Mouse (Mus musculus): ENCODE data around the gene Fgfr2. TPM values are rescaled to one million over a fixed set of nuclear protein-coding genes. Genes with fewer than 3 reads are reported as not detected.
"Not testable (repeated sequence)": the region's sequence is repeated elsewhere in the genome, so short reads cannot be mapped to it uniquely, and the experiment has no call there.

Fgfr2 gene
- total RNA-seq, 2 experiments from 2014 or later, result 28.8 to 29.4 TPM

DNA sequence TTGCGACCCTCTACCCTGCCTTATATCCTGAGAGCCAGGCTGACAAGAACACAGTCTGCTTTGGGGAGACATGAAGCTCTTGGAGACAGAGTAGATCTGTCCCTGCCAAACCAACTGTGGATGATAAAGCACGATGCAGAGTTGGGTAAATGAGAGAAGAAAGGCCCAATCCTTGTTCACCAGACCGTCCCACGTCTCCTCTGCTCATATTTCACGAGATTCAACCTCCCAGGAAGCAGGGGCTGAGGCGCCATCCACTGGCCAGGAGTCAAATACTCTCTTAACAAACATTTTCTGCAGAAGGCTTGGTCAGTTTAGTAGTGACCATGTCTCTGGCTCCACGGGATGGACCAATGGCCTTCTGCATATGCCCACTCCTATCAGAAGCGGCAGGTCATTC lies 1938.8 kb downstream of the Fgfr2 start:
- intact Hi-C loops (cut with DNase I), result no loop called here
- DNase-seq (ENCODE audit: extremely low spot score in 1 of 2, low spot score in 2 of 2), result no peak

DNA sequence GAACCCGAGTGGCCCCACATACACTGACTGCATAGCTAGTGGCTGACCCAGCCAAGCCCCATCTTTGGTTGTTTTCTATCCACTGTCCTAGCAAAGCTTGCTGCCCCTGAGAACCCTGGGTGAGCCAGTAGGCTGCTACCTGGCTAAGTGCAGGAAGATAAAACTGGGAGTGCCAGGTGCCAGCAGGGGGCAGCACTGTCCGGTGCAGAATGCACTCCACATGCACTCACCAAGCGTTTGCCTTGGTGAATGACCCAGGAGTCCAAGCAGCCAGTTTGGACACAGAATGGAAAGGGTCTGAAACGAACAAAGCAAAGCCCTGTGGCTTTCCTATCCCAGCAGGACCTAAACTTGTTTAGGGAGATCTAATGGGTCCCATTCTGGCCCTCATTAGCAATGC lies 1940.5 kb downstream of the Fgfr2 start:
- DNase-seq (ENCODE audit: extremely low spot score in 1 of 2, low spot score in 2 of 2), result peak in 1 of 2 experiments; percentile 30
- intact Hi-C loops (cut with DNase I), result no loop called here

DNA sequence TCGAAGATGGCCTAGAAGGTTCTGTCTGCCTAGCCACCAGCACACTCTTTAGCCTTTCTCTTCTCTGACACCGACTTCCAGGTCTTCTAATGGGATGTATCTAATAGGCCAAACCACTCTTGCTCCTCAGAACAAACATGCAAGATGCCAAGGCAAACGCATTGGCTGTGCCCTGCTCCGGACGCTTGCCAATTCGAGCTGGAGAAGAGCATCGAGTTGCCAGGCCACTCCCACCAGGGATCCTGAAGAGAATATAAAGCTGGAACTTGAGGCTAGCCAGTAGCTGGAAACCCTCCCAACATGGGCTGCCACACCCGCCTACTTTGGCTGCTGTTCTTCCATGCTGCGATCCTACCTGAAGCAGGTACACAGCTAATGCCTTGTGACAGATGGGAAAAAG lies 1949.0 kb downstream of the Fgfr2 start, which contains the start of gene 5430419D17Rik:
Gene 5430419D17Rik (plus strand): TSS at position 282 of the 400 bp plus-strand sequence.
- intact Hi-C loops (cut with DNase I), result no loop called here
- peak in 1 of 2 experiments; percentile 3 for DNase-seq (ENCODE audit: extremely low spot score in 1 of 2, low spot score in 2 of 2)

DNA sequence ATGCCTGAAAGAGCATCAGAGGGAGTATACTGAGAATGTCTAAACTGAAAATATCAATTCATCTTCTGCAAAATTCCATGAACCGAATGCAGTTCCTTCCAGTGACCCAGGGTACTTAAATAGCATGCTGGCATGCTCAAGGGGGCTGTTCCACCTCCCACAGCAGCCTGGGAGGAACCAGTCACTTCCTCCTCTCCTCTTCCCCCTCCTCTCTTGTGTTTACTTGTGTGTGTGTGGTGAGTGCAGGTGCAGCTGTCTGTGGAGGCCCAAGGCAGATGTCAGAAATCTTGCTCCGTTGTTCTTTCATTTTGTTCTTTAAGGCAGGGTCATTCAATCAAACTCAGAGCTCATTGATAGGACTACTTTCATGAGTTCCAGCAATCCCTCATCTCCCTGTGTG lies 1954.1 kb downstream of the Fgfr2 start:
- intact Hi-C loops (cut with DNase I), result no loop called here
- DNase-seq (ENCODE audit: extremely low spot score in 1 of 2, low spot score in 2 of 2), result no peak

DNA sequence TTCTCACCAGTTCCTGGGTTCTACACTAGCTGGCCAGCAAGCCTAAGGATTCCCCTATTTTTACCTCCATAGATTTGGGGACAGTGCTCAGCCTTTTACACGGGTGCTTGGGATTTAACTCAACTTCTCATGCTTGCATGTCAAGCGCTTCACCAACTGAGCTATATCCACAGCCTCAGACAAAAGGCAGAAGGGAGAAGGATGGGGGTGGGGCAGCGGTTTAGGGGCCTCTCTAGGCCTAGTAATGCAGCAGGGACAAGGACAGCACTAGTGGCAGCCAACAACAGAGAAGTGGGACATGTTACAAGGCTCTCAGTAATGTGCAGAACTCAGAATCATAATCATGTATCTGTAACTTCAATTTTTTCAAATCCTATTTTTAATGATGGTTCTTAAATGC lies 1955.4 kb downstream of the Fgfr2 start:
- intact Hi-C loops (cut with DNase I), result no loop called here
- DNase-seq (ENCODE audit: extremely low spot score in 1 of 2, low spot score in 2 of 2), result no peak

DNA sequence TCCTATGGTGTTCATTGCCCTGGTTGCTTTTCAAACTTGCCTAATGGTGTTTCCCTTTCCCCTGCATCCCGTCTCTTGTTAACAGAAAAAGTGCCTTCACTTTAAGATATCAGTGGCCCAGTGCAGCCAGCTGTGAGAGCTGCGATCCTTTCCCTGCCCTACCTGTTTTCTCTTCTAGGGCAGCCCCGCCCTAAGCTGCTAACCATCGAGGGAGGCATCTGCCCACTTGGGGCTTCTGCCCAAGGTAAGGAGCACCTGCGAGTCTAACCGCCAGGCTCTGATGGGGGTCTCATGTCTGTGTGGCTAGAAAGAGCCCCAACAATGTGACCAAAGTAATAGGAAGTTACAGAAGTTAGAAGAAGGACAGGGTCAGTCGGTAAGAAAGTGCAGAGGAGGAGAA lies 1960.9 kb downstream of the Fgfr2 start:
- intact Hi-C loops (cut with DNase I), result no loop called here

DNA sequence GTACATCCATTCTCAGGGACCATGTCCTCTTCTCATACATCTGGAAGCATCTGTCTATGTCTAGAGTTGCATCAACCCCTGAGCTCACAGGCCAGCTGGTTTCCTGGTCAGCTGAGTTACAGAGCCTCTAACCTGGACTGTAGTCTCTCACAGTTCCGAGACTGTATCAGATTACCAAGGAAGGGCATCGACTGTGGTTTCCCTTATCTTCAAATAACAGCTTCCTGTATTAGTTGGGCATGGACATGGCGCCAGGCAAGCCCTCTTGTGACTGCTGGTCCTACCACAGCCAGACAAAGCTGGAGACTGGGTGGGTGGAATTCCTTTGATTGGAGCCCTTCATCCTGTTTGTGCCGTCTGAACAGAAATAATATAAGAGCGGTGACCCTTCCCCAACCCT lies 1970.1 kb downstream of the Fgfr2 start:
- no peak for DNase-seq (ENCODE audit: extremely low spot score in 1 of 2, low spot score in 2 of 2)
- intact Hi-C loops (cut with DNase I), result no loop called here

More for the DNA sequence above, 1960.9 kb downstream of the Fgfr2 start:
- no peak for DNase-seq (ENCODE audit: extremely low spot score in 1 of 2, low spot score in 2 of 2)

DNA sequence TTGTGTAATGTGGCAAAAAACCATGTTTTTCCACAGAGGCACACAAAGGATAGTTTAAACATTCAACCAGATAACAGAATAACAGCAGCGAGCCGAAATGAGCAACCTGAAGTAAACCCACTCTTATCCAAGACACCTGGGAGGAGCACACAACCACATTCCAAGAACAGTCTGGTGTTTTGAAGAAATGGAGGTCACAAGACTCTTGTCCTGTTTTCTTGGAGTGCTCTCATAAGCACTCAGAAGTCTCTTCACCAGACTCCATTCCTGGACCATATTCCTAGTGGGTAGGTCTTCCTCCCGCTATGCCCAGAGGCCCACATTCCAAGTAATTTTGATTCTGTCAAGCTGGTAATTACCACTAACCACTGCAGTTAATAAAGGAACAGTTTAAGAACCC lies 1973.0 kb downstream of the Fgfr2 start:
- DNase-seq (ENCODE audit: extremely low spot score in 1 of 2, low spot score in 2 of 2), result no peak
- intact Hi-C loops (cut with DNase I), result no loop called here

DNA sequence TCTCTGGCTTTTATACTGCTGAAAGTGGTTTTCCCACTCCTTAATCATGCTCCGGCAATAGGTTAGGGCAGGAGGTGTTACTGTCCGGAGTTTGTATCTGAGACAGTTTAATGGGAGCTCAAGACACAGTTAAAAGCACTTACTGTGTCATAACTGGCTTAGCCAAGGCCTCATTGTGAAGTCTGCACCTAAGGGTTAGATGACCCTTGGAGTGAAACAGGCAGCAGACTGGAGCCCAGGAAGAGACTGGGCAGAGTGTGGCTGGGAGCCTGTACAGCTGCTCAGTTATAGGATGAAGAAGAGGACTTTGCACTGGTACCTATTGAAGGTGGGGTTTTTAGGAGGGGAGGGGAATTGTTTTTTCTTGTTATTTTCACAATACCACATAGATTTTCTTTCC lies 1976.9 kb downstream of the Fgfr2 start, which contains the start of gene 4933402N03Rik:
Gene 4933402N03Rik (minus strand): TSS at position 101 of the 400 bp plus-strand sequence.
- no peak for DNase-seq (ENCODE audit: extremely low spot score in 1 of 2, low spot score in 2 of 2)
- intact Hi-C loops (cut with DNase I), result no loop called here

DNA sequence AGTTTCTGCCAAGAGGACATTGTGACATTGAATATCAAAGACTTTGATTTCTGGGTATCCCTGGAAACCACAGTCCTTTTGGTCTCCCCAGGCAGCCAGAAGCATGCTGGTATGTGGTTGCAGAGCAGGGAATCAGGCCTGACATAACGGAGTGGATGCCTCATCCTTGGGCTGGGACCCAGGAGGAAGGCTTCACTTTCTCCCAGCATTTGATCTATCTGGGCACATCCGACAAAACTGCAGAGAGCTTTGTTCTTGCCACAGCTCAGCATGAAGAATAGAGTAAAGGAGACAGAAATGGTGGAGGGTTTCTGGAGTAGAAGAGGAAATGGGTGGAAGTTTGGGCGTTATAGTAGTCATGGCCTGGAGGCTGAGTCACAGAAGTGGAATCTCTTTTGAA lies 1990.0 kb downstream of the Fgfr2 start:
- intact Hi-C loops (cut with DNase I), result no loop called here
- no peak for DNase-seq (ENCODE audit: extremely low spot score in 1 of 2, low spot score in 2 of 2)

DNA sequence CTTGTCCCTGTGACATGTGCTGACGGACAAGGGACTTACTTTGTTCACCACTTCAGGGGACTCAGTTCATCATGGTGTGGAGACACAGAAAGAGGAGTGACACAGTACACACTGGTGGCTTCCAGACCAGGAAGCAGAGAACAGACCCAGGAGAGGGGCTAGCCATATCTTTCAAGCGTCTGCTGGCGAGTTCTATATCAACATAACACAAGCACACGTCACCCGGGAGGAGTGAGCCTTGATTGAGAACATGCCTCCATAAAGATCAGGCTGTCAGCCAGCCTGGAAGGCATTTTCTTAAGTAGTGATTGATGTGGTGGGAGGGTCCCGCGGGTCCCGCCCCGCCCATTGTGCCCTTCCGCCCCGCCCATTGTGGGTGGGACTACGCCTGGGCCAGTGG lies 1993.1 kb downstream of the Fgfr2 start:
- DNase-seq (ENCODE audit: extremely low spot score in 1 of 2, low spot score in 2 of 2), result no peak
- intact Hi-C loops (cut with DNase I), result no loop called here

DNA sequence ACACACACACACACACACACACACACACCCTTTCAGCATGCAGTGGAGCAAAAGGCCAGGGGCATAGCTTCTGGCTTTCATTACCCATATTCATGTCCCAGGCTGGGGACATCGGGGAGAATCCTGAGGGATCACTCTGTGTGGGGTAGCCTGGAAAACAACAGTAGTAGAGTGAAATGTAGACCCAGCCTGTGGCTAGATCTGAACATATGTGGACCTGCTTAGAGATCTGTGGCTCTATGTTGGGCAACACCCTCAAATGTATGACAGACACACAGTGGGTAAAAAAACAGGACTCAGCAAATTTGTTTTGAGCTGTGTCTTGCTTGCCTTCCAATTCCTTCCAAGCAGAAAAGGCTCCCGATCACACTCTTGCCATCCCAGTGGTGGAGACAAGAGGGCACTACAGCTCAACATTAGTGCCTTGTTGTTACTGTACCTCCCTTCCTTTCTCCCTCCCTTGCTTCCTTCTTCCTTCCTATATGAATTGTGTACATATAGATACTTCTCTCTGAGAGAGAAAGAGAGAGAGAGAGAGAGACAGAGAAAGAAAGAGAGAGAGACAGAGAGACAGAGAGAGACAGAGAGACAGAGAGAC lies 2000.8 kb downstream of the Fgfr2 start:
- intact Hi-C loops (cut with DNase I), result no loop called here
- DNase-seq (ENCODE audit: extremely low spot score in 1 of 2, low spot score in 2 of 2), result no peak

DNA sequence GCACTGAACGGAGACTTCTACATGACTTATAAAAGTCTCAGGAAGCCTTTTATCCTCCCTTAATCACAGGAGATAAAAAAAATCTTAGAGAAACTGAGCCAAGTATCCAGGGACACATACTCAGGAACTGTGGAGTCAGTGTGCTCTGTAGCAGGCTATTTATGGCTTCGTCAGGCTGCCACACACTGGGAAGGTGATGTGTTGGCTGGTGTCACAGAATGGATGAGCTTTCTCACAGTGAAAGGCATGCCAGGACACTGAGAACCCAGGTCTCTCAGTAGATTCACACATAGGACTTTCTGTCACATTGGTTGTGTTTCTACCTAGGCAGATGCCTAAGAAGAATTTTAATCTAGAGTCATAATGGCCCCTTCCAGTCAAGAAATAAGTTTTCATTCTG lies 2008.7 kb downstream of the Fgfr2 start:
- intact Hi-C loops (cut with DNase I), result loop anchor here (10.0 kb wide), 1 partner anchor 210 kb away; the partner anchor contains the start of genes Cuzd1 and Fam24b
- peak in 1 of 2 experiments; percentile 5 for DNase-seq (ENCODE audit: extremely low spot score in 1 of 2, low spot score in 2 of 2)

DNA sequence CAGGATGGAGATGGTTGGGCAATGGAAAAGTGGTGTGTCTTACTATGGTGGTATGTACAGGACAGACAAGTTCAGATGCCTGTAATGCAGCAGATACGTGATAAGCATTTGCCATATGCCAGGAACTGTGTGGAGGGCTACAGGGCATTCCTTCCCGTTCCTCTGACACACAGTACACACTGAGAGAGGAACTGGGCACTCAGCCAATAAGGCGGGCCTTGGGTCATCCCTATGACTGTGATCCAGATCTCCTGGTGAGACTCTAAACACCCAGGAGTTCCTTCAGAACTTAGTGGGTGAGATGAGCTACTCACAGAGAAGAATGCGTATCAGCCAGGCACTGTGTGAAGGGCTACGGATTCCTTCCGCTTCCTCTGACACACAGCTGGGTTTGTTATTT lies 2009.5 kb downstream of the Fgfr2 start:
- DNase-seq (ENCODE audit: extremely low spot score in 1 of 2, low spot score in 2 of 2), result peak in 1 of 2 experiments; percentile 65
- intact Hi-C loops (cut with DNase I), result loop anchor here (10.0 kb wide), 1 partner anchor 211 kb away; the partner anchor contains the start of genes Cuzd1 and Fam24b

DNA sequence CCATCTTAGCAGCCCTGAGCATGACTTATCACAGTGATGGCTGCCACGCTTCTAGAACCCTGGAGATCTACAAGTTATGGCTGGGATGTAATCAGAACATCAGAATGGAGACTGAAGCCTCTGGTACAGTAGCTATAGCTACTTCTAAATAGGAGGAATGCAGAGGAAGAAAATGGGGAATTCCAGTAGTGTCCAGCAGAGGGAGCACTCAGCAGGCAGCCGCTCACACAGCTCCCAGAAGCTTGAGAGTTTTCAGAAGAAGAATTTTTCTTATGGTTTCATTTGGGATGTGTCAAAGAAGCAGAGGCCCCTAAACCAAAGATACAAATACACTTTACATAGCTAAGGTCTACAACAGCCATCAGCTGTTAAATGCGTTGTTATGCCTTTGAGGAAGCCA lies 2010.7 kb downstream of the Fgfr2 start:
- DNase-seq (ENCODE audit: extremely low spot score in 1 of 2, low spot score in 2 of 2), result peak; percentile 63 to 71
- intact Hi-C loops (cut with DNase I), result loop anchor here (10.0 kb wide), 1 partner anchor 212 kb away; the partner anchor contains the start of genes Cuzd1 and Fam24b

DNA sequence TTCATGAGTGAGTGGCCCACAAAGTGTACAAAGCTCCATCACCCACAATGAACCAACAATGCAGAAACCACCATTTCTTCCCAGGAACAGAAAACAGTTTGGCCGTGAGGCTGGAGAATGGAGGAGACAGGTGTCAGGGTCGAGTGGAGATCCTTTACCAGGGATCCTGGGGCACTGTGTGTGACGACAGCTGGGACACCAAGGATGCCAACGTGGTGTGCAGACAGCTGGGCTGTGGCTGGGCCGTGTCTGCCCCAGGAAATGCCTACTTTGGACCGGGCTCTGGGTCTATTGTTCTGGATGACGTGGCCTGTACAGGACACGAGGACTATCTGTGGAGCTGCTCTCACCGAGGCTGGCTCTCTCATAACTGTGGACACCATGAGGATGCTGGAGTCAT lies 2040.7 kb downstream of the Fgfr2 start:
- DNase-seq (ENCODE audit: extremely low spot score in 1 of 2, low spot score in 2 of 2); intact Hi-C loops (cut with DNase I): not testable (repeated sequence)

DNA sequence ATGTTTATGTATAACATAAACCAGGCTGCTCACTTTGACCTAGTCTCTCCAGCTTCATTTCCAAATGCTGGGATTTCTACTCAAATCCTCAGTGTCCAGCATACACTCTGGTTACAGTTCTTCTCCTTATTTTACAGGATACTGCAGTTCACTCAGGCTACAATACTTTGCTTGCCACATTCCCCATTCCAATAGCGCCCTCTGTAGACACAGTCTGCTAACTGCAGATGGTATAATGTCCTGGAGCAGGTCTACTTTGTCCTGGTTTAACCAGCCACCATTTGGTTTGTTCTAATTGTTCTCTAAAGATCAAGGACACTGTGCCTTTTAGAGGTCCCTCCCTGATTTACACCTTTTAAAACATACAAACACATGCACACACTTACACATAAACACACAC lies 2047.2 kb downstream of the Fgfr2 start:
- DNase-seq (ENCODE audit: extremely low spot score in 1 of 2, low spot score in 2 of 2), result peak; percentile 6 to 34
- intact Hi-C loops (cut with DNase I), result no loop called here

DNA sequence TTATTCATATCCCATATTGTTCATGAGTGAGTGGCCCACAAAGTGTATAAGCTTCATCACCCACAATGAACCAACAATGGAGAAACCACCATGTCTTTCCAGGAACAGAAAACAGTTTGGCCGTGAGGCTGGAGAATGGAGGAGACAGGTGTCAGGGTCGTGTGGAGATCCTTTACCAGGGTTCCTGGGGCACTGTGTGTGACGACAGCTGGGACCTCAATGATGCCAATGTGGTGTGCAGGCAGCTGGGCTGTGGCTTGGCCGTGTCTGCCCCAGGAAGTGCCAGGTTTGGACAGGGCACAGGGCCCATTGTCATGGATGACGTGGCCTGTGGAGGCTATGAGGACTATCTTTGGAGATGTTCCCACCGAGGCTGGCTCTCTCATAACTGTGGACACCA lies 2049.1 kb downstream of the Fgfr2 start:
- DNase-seq (ENCODE audit: extremely low spot score in 1 of 2, low spot score in 2 of 2); intact Hi-C loops (cut with DNase I): not testable (repeated sequence)

DNA sequence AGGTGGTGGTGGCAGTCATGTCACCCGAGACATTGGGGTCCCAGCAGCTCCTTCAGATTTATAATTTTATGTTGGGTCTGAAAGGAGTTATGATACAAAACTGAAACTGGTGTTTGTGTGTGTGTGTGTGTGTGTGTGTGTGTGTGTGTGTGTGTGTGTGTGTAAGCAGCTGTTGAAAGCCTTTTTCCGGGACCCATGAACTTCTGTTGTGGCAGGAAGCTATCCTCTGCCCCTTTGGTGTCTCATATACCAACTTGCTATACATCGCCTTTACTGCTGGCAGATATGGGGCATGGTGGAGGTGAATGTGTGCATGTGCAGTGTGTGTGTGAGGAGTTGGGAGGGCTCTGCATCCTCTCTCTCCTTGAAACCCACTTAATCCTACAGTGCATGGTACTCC lies 2049.7 kb downstream of the Fgfr2 start:
- intact Hi-C loops (cut with DNase I); DNase-seq (ENCODE audit: extremely low spot score in 1 of 2, low spot score in 2 of 2): not testable (repeated sequence)

DNA sequence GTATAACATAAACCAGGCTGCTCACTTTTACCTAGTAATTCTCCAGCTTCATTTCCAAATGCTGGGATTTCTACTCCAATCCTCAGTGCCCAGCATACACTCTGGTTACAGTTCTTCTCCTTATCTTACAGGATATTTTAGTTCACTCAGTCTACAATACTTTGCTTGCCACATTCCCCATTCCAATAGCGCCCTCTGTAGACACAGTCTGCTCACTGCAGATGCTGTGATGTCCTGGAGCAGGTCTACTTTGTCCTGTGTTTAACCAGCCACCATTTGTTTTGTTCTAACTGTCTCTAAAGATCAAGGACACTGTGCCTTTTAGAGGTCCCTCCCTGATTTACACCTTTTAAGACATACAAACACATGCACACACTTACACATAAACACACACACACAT lies 2055.0 kb downstream of the Fgfr2 start:
- peak; percentile 16 to 26 for DNase-seq (ENCODE audit: extremely low spot score in 1 of 2, low spot score in 2 of 2)
- intact Hi-C loops (cut with DNase I), result not testable (repeated sequence)

DNA sequence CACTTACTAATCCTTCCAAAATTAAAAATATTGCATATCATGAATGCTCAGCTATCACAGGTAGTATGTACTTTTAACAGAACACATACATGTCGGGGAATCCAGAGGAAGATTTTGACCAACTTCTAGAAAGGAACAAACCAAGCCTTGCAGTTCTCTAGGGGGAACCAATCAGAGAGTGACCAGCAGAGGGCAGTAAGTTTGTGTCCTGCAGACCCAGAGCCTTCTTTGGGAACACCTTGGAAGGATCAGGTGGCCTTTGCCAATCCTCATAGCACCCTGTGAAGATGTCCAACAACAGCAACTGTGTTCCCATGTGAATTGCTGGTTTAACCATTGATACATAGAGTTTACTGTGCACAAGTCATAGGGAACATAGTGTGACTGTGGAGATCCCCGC lies 2060.6 kb downstream of the Fgfr2 start:
- no peak for DNase-seq (ENCODE audit: extremely low spot score in 1 of 2, low spot score in 2 of 2)
- intact Hi-C loops (cut with DNase I), result no loop called here
